Mouse (Mus musculus) adipocyte (in vitro differentiated cells): ENCODE results near the gene Mb.
A peak's percentile ranks its signal among the peaks of the same experiment; 100 is the strongest.

Experiments used
- DNase-seq: peaks from one replicate; pipeline ENCODE4 v3.0.0-alpha.2; 2016; ENCODE audit warnings: low spot score

The Mb gene

GRCm38 (mm10) chr15:76979799-76980198, 70.7 kb downstream of the Mb start:
- no peak for DNase-seq

DNA sequence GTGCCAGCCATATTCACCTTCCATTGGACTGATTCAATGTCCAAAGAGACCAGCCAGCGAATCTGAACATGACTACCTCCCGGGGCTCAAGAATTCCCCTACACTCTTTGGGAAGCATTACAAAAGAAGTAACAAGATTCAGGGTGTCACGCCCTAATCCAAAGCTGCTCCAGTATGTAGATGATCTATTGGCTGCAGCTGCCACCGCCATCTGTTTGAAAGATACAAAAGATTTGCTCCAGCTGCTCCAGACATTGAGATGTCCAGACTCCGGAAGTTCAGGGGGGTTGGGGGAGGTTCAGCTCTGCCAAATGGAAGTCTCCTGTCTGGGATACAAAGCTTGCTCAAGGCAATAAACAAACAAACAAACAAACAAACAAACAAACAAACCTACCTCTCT, 73.9 kb downstream of the Mb start:
- no peak for DNase-seq

- DNase-seq: peak; percentile 90
Observed at GRCm38 (mm10) chr15:76973855-76974651, 76.4 kb downstream of the Mb start.

DNA sequence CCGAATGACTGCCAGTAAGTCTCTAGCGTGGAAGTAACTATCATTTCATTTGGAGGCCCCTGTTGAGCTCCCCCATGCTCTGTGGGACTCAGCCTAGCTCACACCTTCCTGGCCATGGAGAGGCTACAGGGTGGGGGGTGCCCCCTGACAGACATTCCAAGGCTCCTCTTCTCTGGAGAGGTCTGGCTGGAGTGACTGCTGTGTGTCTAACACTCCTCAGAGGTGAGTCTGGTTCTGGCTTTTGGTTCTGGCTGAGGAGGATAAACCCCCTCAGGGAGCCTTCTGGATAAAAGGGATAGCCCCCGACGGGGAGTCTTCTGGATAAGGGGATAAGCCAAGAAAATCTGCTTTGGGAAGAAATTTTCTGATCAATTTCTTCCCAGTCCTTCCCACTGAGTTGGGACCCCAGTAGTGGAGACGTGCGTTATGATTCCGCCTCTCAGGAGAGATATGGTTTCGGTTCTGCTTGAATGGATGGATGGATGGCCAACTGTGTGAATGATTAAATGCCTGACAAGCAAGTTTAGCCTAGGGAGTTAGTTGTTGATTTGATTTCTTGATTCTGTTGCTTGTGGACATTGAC, 77.1 kb downstream of the Mb start:
- DNase-seq: no peak

DNA sequence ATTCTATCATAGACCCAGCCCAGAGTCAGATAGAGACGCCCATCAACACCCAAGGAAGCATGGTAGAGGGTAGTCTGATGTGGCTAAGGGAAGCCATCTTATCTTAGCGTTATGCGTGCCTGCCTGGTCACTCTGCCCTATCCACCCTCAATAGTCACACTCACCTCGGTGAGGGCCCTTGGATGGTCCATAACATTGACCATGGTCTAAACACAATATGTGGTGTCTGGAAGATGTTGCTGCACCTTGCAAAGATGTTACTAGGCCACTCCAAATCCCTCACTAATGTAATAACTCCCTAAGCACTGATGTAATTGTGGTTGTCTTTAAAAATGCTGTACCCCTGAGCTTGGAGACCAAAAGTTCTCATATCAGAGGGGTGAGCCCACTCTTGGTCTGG, 77.8 kb downstream of the Mb start:
- DNase-seq: no peak
